Mouse (Mus musculus) MEL (cell line): ENCODE data around the gene Ccdc88b. TPM values are rescaled to one million over a fixed set of nuclear protein-coding genes. Genes with fewer than 3 reads are reported as not detected.

ENCODE experiments used
- DNase-seq: peaks from one replicate; pipeline ENCODE4 v3.0.0; 2011; ENCODE audit warnings: low read depth, low spot score
- H3K27ac ChIP-seq: 2 replicates; pipeline ENCODE4 v1.5.1; 2012; ENCODE audit warnings: low read depth, mild to moderate bottlenecking, control low read depth, low read length, moderate library complexity; ENCODE audit not compliant: control insufficient read depth
- H3K27me3 ChIP-seq, 2 experiments: fragments of 150-350 bp in 1 of 2; sonication (generic) in 1 of 2; 2 replicates each; pipeline ENCODE4 v1.6.1; 2012; ENCODE audit warnings: low read length in 2 of 2, mild to moderate bottlenecking in 2 of 2, improper control_type of control experiment in 1 of 2, moderate library complexity in 1 of 2; ENCODE audit not compliant: insufficient read depth in 2 of 2, control insufficient read depth in 1 of 2
- H3K36me3 ChIP-seq, 2 experiments: 2 replicates each; pipeline ENCODE4 v1.6.1; 2012 to 2014; ENCODE audit warnings: low read length in 2 of 2, improper control_type of control experiment in 1 of 2, inconsistent platforms in 1 of 2, mild to moderate bottlenecking in 1 of 2; ENCODE audit not compliant: insufficient read depth in 2 of 2, control insufficient read depth in 1 of 2
- H3K4me1 ChIP-seq, 2 experiments: fragments of 150-350 bp in 1 of 2; sonication (generic) in 1 of 2; 2 replicates each; pipeline ENCODE4 v1.6.1; 2012; ENCODE audit warnings: low read length in 2 of 2, improper control_type of control experiment in 1 of 2, mild to moderate bottlenecking in 1 of 2; ENCODE audit not compliant: insufficient read depth in 2 of 2, control insufficient read depth in 1 of 2
- H3K4me3 ChIP-seq, 2 experiments: fragments of 150-350 bp in 1 of 2; sonication (generic) in 1 of 2; 2 replicates each; pipeline ENCODE4 v1.5.1; 2012; ENCODE audit warnings: low read depth in 2 of 2, low read length in 2 of 2, mild to moderate bottlenecking in 2 of 2, moderate library complexity in 2 of 2, control low read depth in 1 of 2, improper control_type of control experiment in 1 of 2; ENCODE audit not compliant: control insufficient read depth in 1 of 2, insufficient read depth in 1 of 2
- H3K79me2 ChIP-seq: 2 replicates; pipeline ENCODE4 v1.6.1; 2012; ENCODE audit warnings: mild to moderate bottlenecking, low read length, moderate library complexity; ENCODE audit not compliant: control insufficient read depth, poor library complexity, insufficient read depth
- H3K9ac ChIP-seq: 2 replicates; pipeline ENCODE4 v1.6.1; 2012; ENCODE audit warnings: low read depth, mild to moderate bottlenecking, control low read depth, low read length, moderate library complexity; ENCODE audit not compliant: control insufficient read depth, poor library complexity, severe bottlenecking
- H3K9me3 ChIP-seq: fragments of 150-350 bp; sonication (generic); replicated peaks from 2 replicates; pipeline ENCODE4 v1.6.1; 2012; ENCODE audit warnings: mild to moderate bottlenecking, low read length, improper control_type of control experiment, moderate library complexity; ENCODE audit not compliant: insufficient read depth
- CHD2 ChIP-seq: IDR thresholded peaks from 2 replicates; pipeline ENCODE4 v1.6.1; 2011; ENCODE audit warnings: low read length, improper control_type of control experiment
- CTCF ChIP-seq, 3 experiments: IDR thresholded peaks in 2 of 3; conservative IDR thresholded peaks in 1 of 3; 2 replicates each; pipeline ENCODE4 v1.5.1; 2011 to 2012; ENCODE audit warnings: low read length in 3 of 3, low read depth in 2 of 3, mild to moderate bottlenecking in 2 of 3, improper control_type of control experiment in 1 of 3, inconsistent platforms in 1 of 3, mixed read lengths in 1 of 3, moderate library complexity in 1 of 3; ENCODE audit not compliant: control insufficient read depth in 1 of 3, insufficient read depth in 1 of 3, poor library complexity in 1 of 3, severe bottlenecking in 1 of 3
- ELF1 ChIP-seq: IDR thresholded peaks from 2 replicates; pipeline ENCODE4 v1.6.1; 2014; ENCODE audit warnings: low read depth, mild to moderate bottlenecking, inconsistent platforms, low read length, improper control_type of control experiment, moderate library complexity
- EP300 ChIP-seq, 2 experiments: IDR thresholded peaks; 2 replicates each; pipeline ENCODE4 v1.6.1; 2011; ENCODE audit warnings: improper control_type of control experiment in 2 of 2, low read length in 2 of 2, low read depth in 1 of 2, mild to moderate bottlenecking in 1 of 2
- ETS1 ChIP-seq: IDR thresholded peaks from 2 replicates; pipeline ENCODE4 v1.6.1; 2012; ENCODE audit warnings: low read depth, mild to moderate bottlenecking, inconsistent platforms, low read length, improper control_type of control experiment, moderate library complexity
- GATA1 ChIP-seq: IDR thresholded peaks from 2 replicates; pipeline ENCODE4 v1.6.1; 2011; ENCODE audit warnings: low read depth, low read length, improper control_type of control experiment
- JUND ChIP-seq: IDR thresholded peaks from 2 replicates; pipeline ENCODE4 v1.6.1; 2011; ENCODE audit warnings: low read depth, mild to moderate bottlenecking, improper control_type of control experiment, low read length
- MAFK ChIP-seq: IDR thresholded peaks from 2 replicates; pipeline ENCODE4 v1.6.1; 2011; ENCODE audit warnings: low read depth, mild to moderate bottlenecking, low read length, improper control_type of control experiment, borderline replicate concordance
- MAX ChIP-seq: IDR thresholded peaks from 2 replicates; pipeline ENCODE4 v1.6.1; 2011; ENCODE audit warnings: low read length, improper control_type of control experiment
- MAZ ChIP-seq: IDR thresholded peaks from 2 replicates; pipeline ENCODE4 v1.6.1; 2012; ENCODE audit warnings: low read depth, mild to moderate bottlenecking, inconsistent platforms, low read length, improper control_type of control experiment
- MEF2A ChIP-seq: IDR thresholded peaks from 2 replicates; pipeline ENCODE4 v1.6.1; 2014; ENCODE audit warnings: low read depth, mild to moderate bottlenecking, inconsistent platforms, low read length, improper control_type of control experiment; ENCODE audit not compliant: poor library complexity, insufficient replicate concordance, severe bottlenecking; ENCODE audit errors: extremely low read depth
- MXI1 ChIP-seq: IDR thresholded peaks from 2 replicates; pipeline ENCODE4 v1.6.1; 2011; ENCODE audit warnings: mild to moderate bottlenecking, low read depth, low read length, improper control_type of control experiment
- MYC ChIP-seq: IDR thresholded peaks from 2 replicates; pipeline ENCODE4 v1.6.1; 2011; ENCODE audit warnings: low read depth, mild to moderate bottlenecking, low read length, improper control_type of control experiment, moderate library complexity
- NELFE ChIP-seq: IDR thresholded peaks from 2 replicates; pipeline ENCODE4 v1.6.1; 2011; ENCODE audit warnings: low read depth, low read length, improper control_type of control experiment
- NRF1 ChIP-seq: IDR thresholded peaks from 2 replicates; pipeline ENCODE4 v1.6.1; 2014; ENCODE audit warnings: low read depth, mild to moderate bottlenecking, inconsistent platforms, low read length, improper control_type of control experiment, moderate library complexity; ENCODE audit not compliant: poor library complexity, insufficient read depth, severe bottlenecking
- POLR2A ChIP-seq, 2 experiments: IDR thresholded peaks; 2 replicates each; pipeline ENCODE4 v1.6.1; 2011 to 2012; ENCODE audit warnings: low read length in 2 of 2, mild to moderate bottlenecking in 2 of 2, control low read depth in 1 of 2, improper control_type of control experiment in 1 of 2, low read depth in 1 of 2, moderate library complexity in 1 of 2; ENCODE audit not compliant: control insufficient read depth in 1 of 2, insufficient read depth in 1 of 2, poor library complexity in 1 of 2
- POLR2AphosphoS5 ChIP-seq: IDR thresholded peaks from 2 replicates; pipeline ENCODE4 v1.6.1; 2012; ENCODE audit warnings: low read depth, borderline replicate concordance, mild to moderate bottlenecking, inconsistent platforms, low read length, moderate library complexity, mixed read lengths
- RAD21 ChIP-seq: IDR thresholded peaks from 2 replicates; pipeline ENCODE4 v1.6.1; 2011; ENCODE audit warnings: mild to moderate bottlenecking, low read depth, low read length, improper control_type of control experiment
- RCOR1 ChIP-seq: IDR thresholded peaks from 2 replicates; pipeline ENCODE4 v1.6.1; 2012; ENCODE audit warnings: low read depth, mild to moderate bottlenecking, inconsistent platforms, low read length, improper control_type of control experiment
- SIN3A ChIP-seq: IDR thresholded peaks from 2 replicates; pipeline ENCODE4 v1.6.1; 2012; ENCODE audit warnings: low read length, improper control_type of control experiment, inconsistent platforms
- SMC3 ChIP-seq: IDR thresholded peaks from 2 replicates; pipeline ENCODE4 v1.6.1; 2011; ENCODE audit warnings: low read depth, low read length, improper control_type of control experiment
- TAL1 ChIP-seq: IDR thresholded peaks from 2 replicates; pipeline ENCODE4 v1.6.1; 2012; ENCODE audit warnings: mild to moderate bottlenecking, inconsistent platforms, low read length, moderate library complexity, mixed read lengths
- TCF12 ChIP-seq: IDR thresholded peaks from 2 replicates; pipeline ENCODE4 v1.6.1; 2014; ENCODE audit warnings: low read depth, mild to moderate bottlenecking, inconsistent platforms, low read length, improper control_type of control experiment, moderate library complexity
- UBTF ChIP-seq: IDR thresholded peaks from 2 replicates; pipeline ENCODE4 v1.6.1; 2012; ENCODE audit warnings: low read depth, mild to moderate bottlenecking, inconsistent platforms, low read length, improper control_type of control experiment, moderate library complexity, borderline replicate concordance; ENCODE audit not compliant: insufficient read depth
- USF1 ChIP-seq: IDR thresholded peaks from 2 replicates; pipeline ENCODE4 v1.6.1; 2014; ENCODE audit warnings: low read depth, mild to moderate bottlenecking, inconsistent platforms, low read length, improper control_type of control experiment, moderate library complexity
- ZC3H11A ChIP-seq: IDR thresholded peaks from 2 replicates; pipeline ENCODE4 v1.6.1; 2012; ENCODE audit warnings: low read depth, mild to moderate bottlenecking, inconsistent platforms, low read length, improper control_type of control experiment
- ZKSCAN1 ChIP-seq: IDR thresholded peaks from 2 replicates; pipeline ENCODE4 v1.6.1; 2012; ENCODE audit warnings: low read depth, mild to moderate bottlenecking, inconsistent platforms, low read length, improper control_type of control experiment, moderate library complexity
- ZMIZ1 ChIP-seq: IDR thresholded peaks from 2 replicates; pipeline ENCODE4 v1.6.1; 2012; ENCODE audit warnings: low read depth, mild to moderate bottlenecking, inconsistent platforms, low read length, improper control_type of control experiment, moderate library complexity
- ZNF384 ChIP-seq: IDR thresholded peaks from 2 replicates; pipeline ENCODE4 v1.6.1; 2012; ENCODE audit warnings: low read depth, mild to moderate bottlenecking, inconsistent platforms, low read length, improper control_type of control experiment
- polyA plus RNA-seq, 2 experiments: library from polyadenylated mRNA; stranded (reverse) in 1 of 2; unstranded in 1 of 2; fragments of >175 nt in 1 of 2; fragments of >200 nt in 1 of 2; gene quantifications; 2 replicates each; pipeline versions ENCODE4 v1.2.1 to v1.2.4; 2012; ENCODE audit warnings: low replicate concordance in 2 of 2, low read depth in 1 of 2; ENCODE audit not compliant: insufficient read length in 2 of 2, insufficient read depth in 1 of 2, missing spikeins in 1 of 2
- total RNA-seq: library from RNA; depleted of rRNA; stranded (reverse); fragments of 300-350 nt; gene quantifications from 2 replicates; pipeline ENCODE4 v1.2.3, GENCODE M21; 2012

The Ccdc88b gene
- total and polyA plus RNA-seq, 3 experiments = 32.4 to 59.8 TPM; not detected in 1

DNA sequence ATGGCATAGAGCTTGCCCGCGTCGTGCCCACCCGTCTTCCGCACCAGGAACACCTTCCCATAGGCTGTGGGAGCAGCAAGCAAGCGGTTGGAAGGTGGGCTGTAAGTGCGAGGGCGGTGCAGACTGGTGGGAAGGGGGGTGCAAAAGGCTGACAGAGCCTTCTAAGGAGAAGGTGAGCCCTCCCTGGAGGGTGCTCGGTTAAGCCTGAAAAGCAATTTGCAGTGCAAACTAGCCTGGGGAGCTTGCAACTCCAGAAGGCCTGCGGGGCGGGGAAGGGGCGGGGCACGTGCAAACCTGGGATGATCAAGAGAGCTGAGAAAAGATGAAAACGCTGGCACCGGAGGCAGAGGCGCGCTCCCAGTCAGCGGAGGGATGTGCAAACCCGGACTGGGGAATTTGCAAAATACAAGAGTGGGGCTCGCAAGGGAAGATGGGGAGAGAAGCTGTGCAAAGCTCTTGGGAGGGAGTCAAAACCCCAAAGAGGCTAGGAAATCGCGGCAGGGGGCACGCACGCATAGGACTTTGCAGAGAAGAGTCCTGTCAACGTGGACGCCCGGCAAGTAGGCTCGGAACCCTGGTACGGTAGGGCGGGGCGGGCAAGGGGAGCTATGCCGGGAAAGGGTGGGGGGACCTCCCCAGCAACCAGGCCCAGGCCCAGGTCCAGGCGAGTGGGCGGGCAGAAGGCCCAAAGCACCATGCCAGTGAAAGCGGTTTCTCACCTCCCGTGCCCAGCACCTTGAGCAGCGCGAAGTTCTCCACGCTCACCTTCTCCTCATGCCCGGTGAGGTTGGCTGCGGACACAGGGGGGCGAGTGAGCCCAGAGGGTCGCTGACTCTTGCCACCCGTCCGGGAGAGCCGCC is 18.2 kb downstream of the Ccdc88b start:
- DNase-seq = peak; percentile 43
- no peak overlapping the region for H3K27ac ChIP-seq

DNA sequence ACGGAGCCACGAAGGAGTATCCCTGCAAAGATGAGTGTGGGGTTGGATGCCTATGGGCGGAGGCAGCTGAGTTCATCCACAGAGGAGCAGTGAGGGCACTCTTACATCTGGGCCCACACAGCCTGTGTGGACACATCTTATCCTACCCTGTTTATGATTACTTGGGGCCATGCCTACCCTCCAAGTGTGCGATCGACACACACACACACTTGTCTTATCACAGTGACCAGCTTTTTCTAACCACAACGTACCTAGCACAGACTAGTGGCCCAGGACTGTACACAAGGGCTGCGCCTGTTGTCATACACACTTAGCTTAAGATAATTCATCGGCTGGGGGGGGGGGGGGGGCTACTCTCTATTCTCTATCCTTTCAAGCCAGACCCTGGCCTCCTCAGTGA is 25.6 kb downstream of the Ccdc88b start:
- Histone ChIP-seq H3K9ac (no peak overlapping the region), H3K4me1 (peaks cover 0 to 4% of the 10 kb centered on the region in 2 experiments; a peak in 1 of 4 replicates), H3K9me3 (no peaks in the 10 kb centered on the region), H3K27me3 (no peaks in the 10 kb centered on the region), H3K79me2 (no peaks in the 10 kb centered on the region), H3K36me3 (peaks cover 0 to 3% of the 10 kb centered on the region in 2 experiments; a peak in 3 of 4 replicates), H3K27ac (no peak overlapping the region), H3K4me3 (no peak overlapping the region)
- peak; percentile 65 for DNase-seq
- TF ChIP-seq MEF2A (no peak), CTCF (IDR thresholded peaks at IDR 0.05 in 2 of 3, conservative IDR thresholded peaks at IDR 0.05 in 1 of 3; ENCODE audit: control insufficient read depth in 1 of 3, insufficient read depth in 1 of 3, low read depth in 2 of 3, low read length in 3 of 3, poor library complexity in 1 of 3, severe bottlenecking in 1 of 3) (no peak), CHD2 (no peak), GATA1 (peak; percentile 36; the same call in 1 of the 2 replicates), ELF1 (no peak), SIN3A (no peak), ETS1 (0 out of 2 replicates have a peak, but pooled peaks have one; percentile 8), MYC (no peak), SMC3 (no peak), ZNF384 (no peak), POLR2AphosphoS5 (no peak), NRF1 (no peak), MAX (no peak), USF1 (no peak), RCOR1 (0 out of 2 replicates have a peak, but pooled peaks have one; percentile 21), RAD21 (no peak), JUND (no peak), ZMIZ1 (no peak), ZC3H11A (no peak), TCF12 (peak; percentile 49; the same call in 1 of the 2 replicates), EP300 (IDR thresholded peaks at IDR 0.05; ENCODE audit: low read depth in 1 of 2, low read length in 2 of 2) (peak; percentile 31 to 60; a peak in 1 of 4 replicates), TAL1 (peak; percentile 60), UBTF (no peak)

More for the DNA sequence above, 18.2 kb downstream of the Ccdc88b start:
- Histone ChIP-seq H3K4me3 (peak overlapping the region; percentile 92 to 99), H3K4me1 (peaks cover 2 to 7% of the 10 kb centered on the region in 2 experiments; a peak in 2 of 4 replicates), H3K9ac (peak overlapping the region; percentile 85), H3K27me3 (no peaks in the 10 kb centered on the region), H3K79me2 (peaks cover 3% of the 10 kb centered on the region; the same call in 1 of the 2 replicates), H3K36me3 (peaks cover 0 to 2% of the 10 kb centered on the region in 2 experiments; a peak in 1 of 4 replicates), H3K9me3 (no peaks in the 10 kb centered on the region)
- no peak for TF ChIP-seq TAL1
- TF ChIP-seq ZKSCAN1 = no peak
- no peak for TF ChIP-seq ELF1
- TF ChIP-seq RCOR1 = no peak
- TF ChIP-seq RAD21 = no peak
- TF ChIP-seq NELFE = no peak
- TF ChIP-seq MXI1 = peak; percentile 13; the same call in 1 of the 2 replicates
- no peak for TF ChIP-seq MAZ
- TF ChIP-seq MAFK = no peak
- no peak for TF ChIP-seq POLR2A (IDR thresholded peaks at IDR 0.05; ENCODE audit: control insufficient read depth in 1 of 2, insufficient read depth in 1 of 2, low read depth in 1 of 2, low read length in 2 of 2, poor library complexity in 1 of 2)
- TF ChIP-seq ETS1 = no peak
- TF ChIP-seq CTCF (IDR thresholded peaks at IDR 0.05 in 2 of 3, conservative IDR thresholded peaks at IDR 0.05 in 1 of 3; ENCODE audit: control insufficient read depth in 1 of 3, insufficient read depth in 1 of 3, low read depth in 2 of 3, low read length in 3 of 3, poor library complexity in 1 of 3, severe bottlenecking in 1 of 3) = no peak
- TF ChIP-seq CHD2 = no peak
- TF ChIP-seq USF1 = 0 out of 2 replicates have a peak, but pooled peaks have one; percentile 39
